Mouse (Mus musculus): ENCODE data around the gene P2ry6. TPM values are rescaled to one million over a fixed set of nuclear protein-coding genes. Genes with fewer than 3 reads are reported as not detected.

Gene P2ry6
- 9.4 and 10.9 TPM in 2 replicates for polyA plus RNA-seq (2014; fragmentation: Nextera tagmentation; extraction: Ambion mirVana)

DNA sequence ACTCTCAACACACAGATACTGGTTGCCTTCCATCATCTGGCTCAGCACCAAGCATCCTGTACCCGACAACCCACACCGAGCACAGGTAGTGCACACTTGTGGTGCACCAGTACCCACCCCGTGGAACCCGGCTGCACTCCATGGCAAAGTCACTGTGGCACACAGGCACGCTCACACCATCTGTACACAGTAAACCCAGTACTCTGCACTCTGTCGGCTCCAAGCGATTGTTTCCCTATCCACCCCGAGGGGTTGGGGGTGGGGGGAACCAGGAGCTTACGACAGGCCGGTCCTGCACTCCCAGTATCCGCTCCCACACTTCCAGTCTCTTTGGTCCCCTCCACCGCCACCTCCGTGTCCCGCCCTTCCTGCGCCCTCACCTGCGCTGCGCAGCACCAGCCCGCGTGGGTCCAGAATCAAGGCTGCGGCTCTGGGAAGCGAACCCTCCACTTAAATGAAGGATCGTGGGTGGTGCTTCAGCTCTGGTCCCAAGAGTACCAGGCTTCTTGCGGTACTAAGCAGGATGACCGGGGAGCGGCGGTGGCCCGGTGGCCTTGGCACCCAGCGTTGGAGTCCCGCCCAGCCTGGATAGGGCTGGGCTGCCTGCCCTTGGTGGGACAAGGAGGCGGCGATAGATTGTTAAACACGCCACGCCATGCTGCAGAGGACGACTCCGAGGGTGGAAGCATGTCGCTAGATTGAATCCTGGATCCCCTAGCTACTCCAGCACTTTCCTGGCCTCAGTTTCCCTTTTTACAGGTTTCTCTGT lies at the start of gene P2ry6:
TSS of gene P2ry6 (minus strand) at position 515 of the 769 bp plus-strand sequence.
- peak within 1 kb of the TSS; percentile 80 for H3K4me2 ChIP-seq
- H3K27ac ChIP-seq (ENCODE audit: low read depth), result no peak within 1 kb of the TSS; the same call in 1 of the 2 replicates
- WGBS, result 4% methylated on average over 36 of the region's 36 CpGs
- ATAC-seq (ENCODE audit: insufficient read depth), result peak; percentile 52; the same call in 1 of the 2 replicates
- no peaks in the 10 kb centered on the region for H3K9me3 ChIP-seq (ENCODE audit: low read depth, low read length)
- peak; percentile 76 for DNase-seq
- peaks cover 6% of the 10 kb centered on the region; the same call in 1 of the 2 replicates for H3K27me3 ChIP-seq (ENCODE audit: insufficient read depth, low read length)
- H3K4me1 ChIP-seq (ENCODE audit: insufficient read depth), result peaks cover 24% of the 10 kb centered on the region
- no peak for TF ChIP-seq CTCF (IDR thresholded peaks at IDR 0.05; ENCODE audit: low read depth)
- H3K9ac ChIP-seq, result peak within 1 kb of the TSS; percentile 47
- H3K4me3 ChIP-seq (ENCODE audit: low read depth, low read length), result peak within 1 kb of the TSS; percentile 37
- H3K36me3 ChIP-seq (ENCODE audit: insufficient read depth), result no peaks in the 10 kb centered on the region

DNA sequence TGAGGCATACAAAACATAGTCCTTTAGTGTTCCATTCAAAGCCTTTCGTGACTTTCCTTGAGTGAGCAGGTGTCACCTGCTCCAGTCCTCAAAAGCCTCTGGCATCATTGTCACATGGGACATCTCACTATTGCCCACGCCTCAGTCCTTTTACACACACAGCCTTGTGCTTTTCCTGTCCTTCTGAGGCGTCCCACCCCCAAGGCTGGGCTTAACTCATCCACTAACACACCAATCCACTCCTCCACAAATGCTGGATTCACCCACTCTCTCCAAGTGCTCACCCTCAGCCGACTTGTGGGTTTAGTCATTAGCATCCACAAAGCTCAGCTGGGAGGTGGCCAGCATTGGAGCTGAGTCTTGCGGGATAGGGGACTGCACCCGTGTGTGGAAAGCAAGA lies 43.0 kb upstream of the P2ry6 start:
- peaks cover 5% of the 10 kb centered on the region; the same call in 1 of the 2 replicates for H3K4me1 ChIP-seq (ENCODE audit: insufficient read depth)
- H3K4me2 ChIP-seq, result no peak overlapping the region
- no peaks in the 10 kb centered on the region for H3K9me3 ChIP-seq (ENCODE audit: low read depth, low read length)
- no peaks in the 10 kb centered on the region for H3K36me3 ChIP-seq (ENCODE audit: insufficient read depth)
- no peak overlapping the region for H3K4me3 ChIP-seq (ENCODE audit: low read depth, low read length)
- 64% methylated on average over 6 of the region's 6 CpGs for WGBS
- H3K27ac ChIP-seq (ENCODE audit: low read depth), result no peak overlapping the region
- DNase-seq (no peak), ATAC-seq (ENCODE audit: insufficient read depth) (no peak)
- TF ChIP-seq CTCF (IDR thresholded peaks at IDR 0.05; ENCODE audit: low read depth), result no peak
- H3K9ac ChIP-seq, result no peak overlapping the region
- H3K27me3 ChIP-seq (ENCODE audit: insufficient read depth, low read length), result 0 out of 2 replicates have a peak, but pooled peaks cover 5% of the 10 kb centered on the region

DNA sequence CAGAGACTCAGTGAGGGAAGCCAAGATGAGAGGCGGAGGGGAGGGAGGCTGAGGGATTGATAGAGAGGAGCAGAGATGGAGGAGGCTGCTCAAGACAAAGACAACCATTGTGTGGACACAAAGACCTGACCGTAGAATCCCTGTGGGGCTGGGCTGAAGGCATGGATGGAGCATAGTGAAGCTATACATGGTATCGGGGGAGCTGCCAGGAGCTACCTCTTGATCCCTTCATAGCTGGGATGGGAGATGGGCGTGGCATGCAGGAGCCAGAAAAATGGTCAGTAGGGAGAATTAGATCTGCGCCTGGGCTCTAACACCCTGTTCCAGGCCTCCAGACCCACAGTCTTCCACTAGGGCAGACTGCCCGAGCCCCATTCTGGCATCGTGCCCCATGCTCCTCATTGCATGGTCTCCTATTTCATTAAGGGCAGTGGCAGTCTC lies 42.6 kb upstream of the P2ry6 start:
- Histone ChIP-seq H3K4me3 (ENCODE audit: low read depth, low read length) (no peak overlapping the region), H3K9ac (no peak overlapping the region), H3K36me3 (ENCODE audit: insufficient read depth) (no peaks in the 10 kb centered on the region), H3K27me3 (ENCODE audit: insufficient read depth, low read length) (0 out of 2 replicates have a peak, but pooled peaks cover 8% of the 10 kb centered on the region), H3K27ac (ENCODE audit: low read depth) (no peak overlapping the region), H3K4me1 (ENCODE audit: insufficient read depth) (peaks cover 9% of the 10 kb centered on the region; the same call in 1 of the 2 replicates), H3K4me2 (no peak overlapping the region), H3K9me3 (ENCODE audit: low read depth, low read length) (no peaks in the 10 kb centered on the region)
- TF ChIP-seq CTCF (IDR thresholded peaks at IDR 0.05; ENCODE audit: low read depth), result no peak
- DNase-seq (peak; percentile 36), ATAC-seq (ENCODE audit: insufficient read depth) (no peak)
- WGBS, result 79% methylated on average over 7 of the region's 7 CpGs

DNA sequence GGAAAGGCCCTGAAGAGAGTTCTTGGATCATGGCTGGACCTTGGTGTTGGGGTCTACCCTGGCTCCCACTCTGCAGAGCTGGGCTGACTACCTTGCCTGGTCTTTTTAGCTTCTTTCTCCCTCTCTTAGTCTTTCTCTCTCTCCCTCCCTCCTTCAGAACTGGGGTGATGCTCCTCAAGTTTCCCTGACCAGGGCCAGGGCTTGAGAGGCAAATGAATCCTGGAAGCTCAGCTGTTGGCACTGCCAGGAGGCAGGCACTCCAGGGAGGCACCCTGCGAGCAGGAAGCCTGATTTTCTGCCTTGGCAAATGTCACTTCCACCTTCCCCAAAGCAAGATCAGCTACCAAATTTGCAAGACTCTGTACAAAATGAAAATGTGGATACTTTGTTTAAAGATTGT lies 40.5 kb upstream of the P2ry6 start:
- ATAC-seq (ENCODE audit: insufficient read depth) (no peak), DNase-seq (no peak)
- no peak for TF ChIP-seq CTCF (IDR thresholded peaks at IDR 0.05; ENCODE audit: low read depth)
- Histone ChIP-seq H3K4me2 (no peak overlapping the region), H3K4me1 (ENCODE audit: insufficient read depth) (peaks cover 10% of the 10 kb centered on the region; the same call in 1 of the 2 replicates), H3K27ac (ENCODE audit: low read depth) (no peak overlapping the region), H3K36me3 (ENCODE audit: insufficient read depth) (no peaks in the 10 kb centered on the region), H3K9me3 (ENCODE audit: low read depth, low read length) (no peaks in the 10 kb centered on the region), H3K27me3 (ENCODE audit: insufficient read depth, low read length) (peaks cover 12% of the 10 kb centered on the region; the same call in 1 of the 2 replicates), H3K4me3 (ENCODE audit: low read depth, low read length) (no peak overlapping the region), H3K9ac (no peak overlapping the region)
- WGBS, result 65% methylated on average over 1 of the region's 1 CpGs

DNA sequence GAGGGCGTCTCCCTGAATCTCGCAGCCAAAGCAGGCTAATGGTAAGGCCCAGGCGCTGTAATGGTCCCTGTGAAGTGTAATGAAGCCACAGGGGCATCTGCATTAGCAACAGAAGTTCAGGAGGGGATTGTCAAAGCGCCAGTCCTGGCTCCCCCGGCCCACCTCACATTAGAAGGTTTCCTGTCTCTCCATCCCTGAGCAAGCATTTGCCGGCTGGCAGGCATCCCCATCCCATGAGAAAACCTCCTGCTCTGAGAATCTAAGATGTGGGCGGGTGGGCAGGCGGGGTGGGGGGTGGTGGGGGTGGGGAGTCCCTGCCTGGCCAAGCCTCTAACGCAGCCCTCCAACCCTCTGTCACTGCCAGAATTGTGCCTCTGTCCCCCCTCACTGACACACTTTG lies 39.6 kb upstream of the P2ry6 start:
- WGBS, result 32% methylated on average over 9 of the region's 9 CpGs
- Histone ChIP-seq H3K27me3 (ENCODE audit: insufficient read depth, low read length) (peaks cover 12% of the 10 kb centered on the region; the same call in 1 of the 2 replicates), H3K4me3 (ENCODE audit: low read depth, low read length) (no peak overlapping the region), H3K9ac (no peak overlapping the region), H3K4me2 (no peak overlapping the region), H3K9me3 (ENCODE audit: low read depth, low read length) (no peaks in the 10 kb centered on the region), H3K4me1 (ENCODE audit: insufficient read depth) (peaks cover 10% of the 10 kb centered on the region; the same call in 1 of the 2 replicates), H3K27ac (ENCODE audit: low read depth) (no peak overlapping the region), H3K36me3 (ENCODE audit: insufficient read depth) (no peaks in the 10 kb centered on the region)
- no peak for TF ChIP-seq CTCF (IDR thresholded peaks at IDR 0.05; ENCODE audit: low read depth)
- ATAC-seq (ENCODE audit: insufficient read depth), result no peak
- DNase-seq, result no peak

DNA sequence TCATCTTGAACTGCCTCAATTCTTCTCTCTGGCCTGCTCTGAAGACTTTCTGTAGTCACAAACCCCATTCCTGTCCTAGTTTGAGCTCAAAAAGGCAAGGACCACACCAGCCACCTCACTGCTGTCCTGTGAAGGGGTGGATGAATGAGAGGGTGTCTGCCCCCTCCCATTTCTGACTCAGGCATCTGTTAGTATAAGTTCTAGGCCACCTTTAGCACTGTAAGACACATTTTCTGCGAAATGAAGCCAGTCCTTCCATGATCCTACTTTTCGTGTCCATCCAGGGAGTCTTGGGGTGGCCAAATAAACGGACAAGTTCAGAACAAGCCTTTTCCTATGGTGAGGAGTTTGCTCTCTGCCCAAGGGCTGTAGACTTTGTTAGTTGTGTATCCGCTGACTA lies 38.1 kb upstream of the P2ry6 start, which contains the start of gene P2ry2:
TSS of gene P2ry2 (minus strand) at position 326 of the 400 bp plus-strand sequence.
- peaks cover 10% of the 10 kb centered on the region; the same call in 1 of the 2 replicates for H3K4me1 ChIP-seq (ENCODE audit: insufficient read depth)
- WGBS, result 74% methylated on average over 4 of the region's 4 CpGs
- H3K27me3 ChIP-seq (ENCODE audit: insufficient read depth, low read length), result peaks cover 12% of the 10 kb centered on the region; the same call in 1 of the 2 replicates
- ATAC-seq (ENCODE audit: insufficient read depth) (no peak), DNase-seq (no peak)
- H3K4me3 ChIP-seq (ENCODE audit: low read depth, low read length), result peak within 1 kb of the TSS; percentile 52
- no peaks in the 10 kb centered on the region for H3K36me3 ChIP-seq (ENCODE audit: insufficient read depth)
- peak within 1 kb of the TSS; percentile 54 for H3K9ac ChIP-seq
- H3K4me2 ChIP-seq, result peak within 1 kb of the TSS; percentile 97
- TF ChIP-seq CTCF (IDR thresholded peaks at IDR 0.05; ENCODE audit: low read depth), result no peak
- H3K9me3 ChIP-seq (ENCODE audit: low read depth, low read length), result no peaks in the 10 kb centered on the region
- no peak within 1 kb of the TSS for H3K27ac ChIP-seq (ENCODE audit: low read depth)
